Mouse (Mus musculus) spleen, postnatal 36 days (tissue): ENCODE results near the gene Tspan17.
A peak's percentile ranks its signal among the peaks of the same experiment; 100 is the strongest.

ENCODE experiments used
- DNase-seq, 2 experiments: peaks; one replicate each; pipeline ENCODE4 v3.0.0; 2022; ENCODE audit warnings: low spot score in 2 of 2, mixed read lengths in 1 of 2

Tspan17 gene

DNA sequence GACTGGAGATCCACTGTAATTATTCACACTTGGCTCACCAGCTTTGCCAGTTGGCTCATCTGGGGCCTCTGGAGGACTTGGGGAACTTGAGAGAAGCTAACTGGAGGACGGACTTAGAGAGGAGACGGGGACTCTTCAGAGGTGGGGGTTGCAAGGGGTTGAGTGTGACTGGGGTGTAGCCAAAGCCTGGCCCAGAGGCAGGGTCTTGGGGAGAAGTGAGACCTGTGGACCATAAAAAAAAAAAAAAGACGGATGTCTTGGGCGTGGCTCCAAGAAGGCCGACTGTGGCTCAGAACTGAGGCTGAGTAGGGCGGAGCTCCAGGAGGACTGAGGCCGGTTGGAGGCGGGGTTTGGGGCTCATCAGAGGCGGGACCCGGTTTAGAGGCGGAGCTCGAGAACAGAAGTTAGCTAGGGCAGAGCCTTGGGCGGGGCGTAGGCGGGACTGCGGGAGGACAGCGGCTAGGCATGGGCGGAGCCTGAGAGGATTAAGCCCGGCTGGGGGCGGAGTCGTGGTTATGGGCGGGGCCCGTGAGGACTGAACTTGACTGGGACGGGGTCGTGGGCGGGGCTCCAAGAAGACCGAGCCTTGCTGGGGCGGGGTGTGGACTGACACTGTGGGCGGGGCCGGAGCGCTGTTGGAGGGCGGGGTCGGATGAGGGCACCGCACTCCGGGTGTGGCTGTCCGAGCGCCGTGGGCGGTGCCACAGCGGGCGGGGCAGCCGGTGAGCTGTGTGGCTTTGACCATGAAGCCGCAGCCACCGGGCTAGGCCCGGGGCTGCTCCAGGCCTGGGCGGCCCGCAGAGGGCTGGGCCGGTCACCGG, at the start of gene Tspan17:
Gene Tspan17 (plus strand): TSS at position 638 of the 821 bp plus-strand sequence.
- peak; percentile 90 to 91 for DNase-seq

DNA sequence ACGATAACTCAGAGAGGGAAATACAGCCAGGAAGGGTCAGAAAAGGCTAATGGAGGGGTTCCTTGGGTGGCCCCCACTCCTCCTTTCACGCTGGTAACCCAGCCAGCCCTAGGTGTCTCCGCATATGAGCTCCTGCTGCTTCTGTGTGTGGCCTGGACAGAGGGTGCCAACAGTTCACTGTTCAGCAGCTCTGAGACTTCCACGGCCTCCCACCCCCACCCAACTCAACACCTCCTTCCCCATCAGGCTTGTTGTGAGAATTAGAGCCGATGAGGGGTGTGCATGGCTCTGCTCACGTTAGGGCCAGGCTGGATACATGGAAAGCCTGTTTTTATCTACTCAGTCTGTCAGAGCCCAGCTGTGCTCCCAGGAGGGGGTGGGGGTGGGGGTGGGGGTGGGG, 43.1 kb upstream of the Tspan17 start:
- DNase-seq, result no peak

DNA sequence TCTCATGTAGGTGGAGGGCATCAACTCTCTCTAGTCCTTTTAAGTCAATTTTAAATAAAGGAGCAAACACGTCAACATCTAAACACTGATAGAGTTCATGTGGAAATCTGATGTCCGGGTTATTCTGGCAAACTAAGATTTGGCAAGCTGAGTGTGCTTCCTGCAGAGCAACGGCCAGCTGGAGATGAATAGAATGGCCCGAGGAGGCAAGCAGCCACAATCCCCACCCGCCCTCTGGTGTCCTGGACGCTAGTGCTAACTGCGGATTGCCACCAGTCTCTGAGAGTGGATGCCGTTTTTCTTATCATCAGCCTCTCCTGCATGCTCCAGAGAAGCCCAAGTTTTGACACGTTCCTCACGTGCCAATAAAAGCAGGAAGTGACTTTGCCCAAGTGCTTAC, 42.3 kb upstream of the Tspan17 start:
- no peak for DNase-seq

DNA sequence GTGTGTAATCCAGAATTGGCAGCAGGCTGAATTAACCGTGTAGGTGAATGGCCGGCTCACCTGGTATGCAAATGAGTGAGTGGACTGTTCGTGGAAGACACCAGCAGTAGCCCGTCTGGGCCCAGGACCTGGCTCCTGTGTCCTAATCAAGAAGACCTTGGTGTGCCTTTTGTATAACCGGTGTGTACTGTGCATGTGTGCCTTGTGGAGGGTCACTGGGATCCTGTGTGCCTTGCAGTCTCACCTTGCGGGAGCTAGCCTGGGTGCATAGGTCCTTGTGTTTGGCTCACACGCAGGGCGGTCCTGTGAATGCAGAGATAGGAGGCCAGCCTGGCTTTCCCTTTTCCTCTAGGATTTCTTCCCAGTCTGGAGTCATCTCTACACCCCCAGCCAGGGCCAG, 41.0 kb upstream of the Tspan17 start:
- DNase-seq, result no peak

DNA sequence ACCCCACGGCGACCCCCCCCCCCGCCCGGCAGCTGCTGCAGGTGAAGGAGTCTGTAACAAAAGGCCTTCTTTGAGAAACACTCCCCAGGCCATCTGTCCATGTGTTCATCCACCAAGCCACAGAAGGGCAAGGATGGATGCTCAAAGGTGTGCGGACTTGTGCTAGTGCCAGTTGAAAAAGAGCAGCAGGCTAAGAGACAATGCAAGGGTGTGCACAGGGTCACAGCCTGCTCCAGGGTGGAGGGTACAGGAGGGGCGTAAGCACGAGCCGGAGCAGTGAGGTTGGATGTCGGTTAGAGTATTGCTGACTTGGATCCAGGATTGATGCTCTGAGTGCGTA, 40.5 kb upstream of the Tspan17 start:
- no peak for DNase-seq

- no peak for DNase-seq
Measured at GRCm38 (mm10) chr13:54749061-54749863, 39.9 kb upstream of the Tspan17 start.

DNA sequence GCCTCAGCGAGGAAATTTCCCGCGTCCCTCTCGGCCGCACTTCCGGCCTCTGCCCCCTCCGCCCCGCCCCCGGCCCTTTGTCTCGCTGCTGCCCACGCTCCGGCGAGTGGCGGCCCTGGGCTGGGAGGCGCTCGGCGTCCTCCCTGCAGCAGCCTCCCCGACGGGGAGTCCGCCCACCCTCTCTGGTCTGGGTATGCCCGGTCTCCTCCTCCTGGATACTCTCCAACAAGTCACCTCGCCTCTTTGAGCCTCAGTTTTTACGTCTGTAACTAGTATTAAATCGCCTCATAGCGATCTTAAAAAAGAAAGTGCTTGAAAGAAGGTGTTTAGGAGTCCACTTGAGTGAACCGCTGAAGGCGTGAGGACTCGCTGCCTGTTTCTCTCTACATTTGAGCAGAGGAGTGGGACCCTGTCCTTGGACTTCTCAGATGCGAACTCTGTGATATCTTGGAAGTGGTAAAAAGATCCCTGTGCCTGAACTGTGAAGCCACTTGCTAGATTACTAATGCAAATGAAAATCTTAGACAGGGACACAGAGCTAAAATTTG, 39.2 kb upstream of the Tspan17 start, which contains the start of gene Gprin1:
Gene Gprin1 (minus strand): TSS at position 11 of the 548 bp plus-strand sequence.
- no peak for DNase-seq

DNA sequence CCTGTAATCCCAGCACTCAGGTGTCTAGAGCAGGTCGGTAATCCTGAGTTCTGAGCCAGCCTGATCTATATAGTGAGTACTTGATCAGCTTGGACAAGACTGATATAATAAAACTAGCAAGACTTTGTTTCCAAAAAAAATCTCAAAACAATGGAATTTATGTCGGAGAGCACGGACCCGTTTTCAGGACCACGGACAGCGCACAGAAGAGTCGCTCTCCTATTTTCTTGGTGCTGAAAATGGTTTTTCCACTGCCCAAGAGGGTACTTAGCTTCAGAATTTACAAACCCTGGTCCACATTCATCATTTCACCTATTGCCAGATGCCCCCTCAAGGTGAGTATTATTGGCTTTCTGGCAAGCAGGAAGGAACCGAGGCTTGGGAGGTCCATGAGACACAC, 38.5 kb upstream of the Tspan17 start:
- no peak for DNase-seq

DNA sequence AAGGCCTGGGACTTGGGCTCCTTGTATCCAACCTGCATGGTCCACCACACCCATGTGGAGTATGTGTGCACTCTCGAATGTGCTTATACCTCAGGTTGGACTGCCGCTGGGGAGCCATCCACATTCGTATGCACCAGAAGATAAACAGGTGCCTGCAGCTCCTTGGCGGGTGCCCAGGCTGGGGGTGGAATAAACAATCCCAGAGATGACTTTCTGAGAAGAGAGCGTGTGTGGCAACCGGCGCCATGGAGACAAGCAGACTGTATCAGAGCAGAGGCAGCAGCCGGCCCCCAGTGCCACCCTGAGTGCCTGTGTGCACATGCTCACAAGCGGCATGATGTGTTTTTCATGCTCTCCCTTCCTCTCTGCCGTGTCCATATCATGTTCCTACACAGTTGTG, 36.5 kb upstream of the Tspan17 start:
- no peak for DNase-seq

DNA sequence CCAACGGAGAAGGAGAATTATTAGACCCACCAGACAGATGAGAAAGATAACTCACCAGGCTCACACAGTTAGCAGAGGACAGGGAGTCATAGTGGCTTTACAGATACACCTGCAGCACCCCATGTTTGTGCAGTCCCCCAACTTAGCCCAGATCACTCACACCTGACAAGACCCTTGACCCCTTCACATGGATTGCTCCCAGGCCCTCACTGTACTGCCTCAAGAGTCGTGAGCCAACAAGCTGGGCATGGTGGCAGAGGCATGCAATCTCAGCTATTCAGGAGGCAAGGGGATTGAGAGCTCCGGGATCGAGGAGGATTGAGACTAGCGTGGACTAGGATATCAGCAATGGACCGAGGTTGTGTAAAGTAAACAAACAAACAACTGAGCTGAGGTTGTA, 35.4 kb upstream of the Tspan17 start:
- DNase-seq, result no peak

DNA sequence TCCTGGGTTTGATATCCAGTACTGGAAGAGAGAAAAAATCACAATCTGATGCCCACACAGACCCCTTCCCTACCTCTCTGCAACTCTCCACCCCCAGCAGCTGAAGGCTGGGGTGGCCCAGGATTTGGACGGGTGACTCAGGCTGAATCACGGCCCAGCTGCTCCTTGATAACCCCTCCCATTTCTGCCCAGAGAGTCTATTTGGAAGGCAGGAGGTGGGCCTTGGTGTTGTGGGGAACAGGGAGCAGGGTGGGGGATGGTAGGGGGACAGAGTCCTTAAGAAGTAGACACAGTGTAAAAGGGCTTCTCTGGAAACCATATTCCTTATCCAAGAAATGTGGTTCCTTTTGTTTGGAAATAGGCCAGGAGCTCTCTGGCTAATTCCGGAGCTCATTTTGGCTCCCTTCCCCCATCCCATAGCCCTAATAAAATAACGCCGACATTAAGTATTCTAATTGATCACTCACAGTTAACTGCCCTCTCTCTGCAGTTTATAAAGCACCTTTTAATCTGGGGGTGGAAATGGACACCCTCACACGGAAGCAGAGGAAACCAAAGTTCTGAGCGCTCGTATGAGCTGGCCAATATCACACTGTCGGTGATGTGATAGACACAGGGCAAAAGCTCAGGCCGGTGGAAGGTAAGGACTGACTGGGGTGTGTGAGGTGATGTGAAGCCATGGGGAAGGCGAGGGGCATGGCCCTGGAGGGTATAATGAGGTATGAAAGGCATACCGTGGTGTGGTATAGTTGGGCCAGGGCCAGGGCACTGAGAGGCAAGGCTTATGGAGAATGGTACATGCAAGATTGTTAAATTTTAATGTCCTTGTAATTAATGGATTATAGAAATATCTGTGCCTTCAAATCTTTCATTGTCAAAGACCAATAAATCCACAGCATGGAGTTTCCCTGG, 34.8 kb upstream of the Tspan17 start:
- DNase-seq, result no peak

DNA sequence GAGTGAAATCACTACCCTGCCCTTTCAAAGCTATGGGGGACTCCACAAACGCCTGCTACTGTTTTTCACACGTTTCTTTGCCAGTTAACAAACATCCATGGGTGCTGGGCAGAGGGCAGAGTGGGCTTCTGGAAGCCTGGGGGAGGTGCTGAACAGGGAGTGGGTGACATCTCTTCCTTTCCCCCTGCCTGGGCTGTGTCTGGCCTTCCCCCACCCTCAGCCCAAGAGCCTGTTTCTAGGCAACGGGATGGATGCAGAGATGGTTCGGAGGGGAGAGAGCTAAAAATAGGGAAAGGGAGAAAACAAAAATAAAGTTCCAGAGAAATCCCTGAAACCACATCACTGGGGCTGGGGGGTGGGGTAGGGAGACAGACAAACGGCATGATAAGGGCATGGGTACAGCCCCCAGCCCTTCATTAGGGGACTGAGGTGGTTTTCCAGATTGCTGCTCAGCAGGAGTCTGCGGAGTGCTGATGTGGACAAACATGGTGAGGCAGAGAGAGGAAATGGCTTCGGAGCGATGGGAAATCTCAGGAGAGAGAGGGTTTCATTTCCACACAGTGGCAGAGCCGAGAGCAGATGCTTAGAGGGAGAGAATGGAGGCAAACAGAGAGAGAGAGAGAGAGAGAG, 33.9 kb upstream of the Tspan17 start:
- DNase-seq, result no peak

DNA sequence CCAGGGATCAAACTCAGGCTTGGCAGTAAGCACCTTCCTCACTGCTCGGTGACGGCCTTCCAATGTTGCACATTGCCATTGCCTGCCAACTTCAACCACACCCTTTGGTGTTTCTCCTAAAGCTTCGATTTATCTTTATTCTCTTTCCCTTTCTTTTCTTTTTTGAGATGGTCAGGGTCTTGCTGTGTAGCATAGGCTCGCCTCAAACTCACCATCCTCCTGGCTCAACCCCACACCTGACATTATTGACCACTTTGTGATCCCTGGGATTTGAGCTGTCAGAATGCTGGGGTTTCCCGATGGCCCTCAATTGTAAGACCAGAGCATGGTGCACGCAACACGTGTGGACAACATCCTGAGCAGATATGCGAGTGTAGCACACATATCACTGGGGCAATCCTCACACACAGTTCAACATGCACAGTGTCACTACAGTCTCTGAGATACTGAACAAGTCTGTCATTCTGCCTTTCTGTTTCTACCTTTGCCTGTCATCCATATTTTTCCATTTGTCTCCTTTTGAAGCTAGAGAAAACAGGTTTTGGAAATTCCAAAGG, 32.9 kb upstream of the Tspan17 start:
- no peak for DNase-seq

GRCm38 (mm10) chr13:54757093-54757830, 31.9 kb upstream of the Tspan17 start:
- no peak for DNase-seq

DNA sequence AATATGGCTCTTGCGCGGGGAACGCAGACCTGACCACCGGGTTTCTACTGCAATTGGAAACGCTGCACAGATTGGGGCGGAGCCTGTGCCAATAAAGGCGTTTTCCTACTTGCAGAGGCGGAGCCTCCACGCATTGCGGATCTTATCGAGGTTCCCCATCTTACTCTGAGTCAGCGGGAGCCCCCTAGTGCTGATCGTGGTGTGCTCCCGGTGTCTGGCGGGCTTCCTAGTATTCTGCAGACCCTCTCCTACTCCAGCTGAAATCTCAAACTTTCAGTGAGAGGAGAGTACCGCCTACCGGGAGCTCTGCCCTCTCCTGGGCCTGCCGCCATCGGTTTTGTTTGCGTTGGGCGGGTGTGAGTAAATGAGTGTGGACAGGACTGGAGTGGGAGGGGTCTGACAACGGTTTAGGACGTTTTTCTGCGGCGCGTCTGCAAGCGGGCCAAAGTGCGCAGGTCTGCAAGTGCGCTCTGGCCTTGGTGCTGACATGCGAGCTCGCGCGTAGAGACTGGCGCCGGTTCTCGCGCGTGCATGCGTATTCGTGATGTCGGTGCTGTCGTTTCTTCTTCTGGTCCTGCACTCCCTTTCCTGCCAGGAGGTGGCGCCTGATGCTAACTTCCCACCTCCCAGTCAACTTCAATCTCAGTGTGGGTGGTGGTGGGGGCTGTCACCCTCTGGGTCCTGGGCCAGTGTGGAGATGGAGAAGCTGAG, 31.0 kb upstream of the Tspan17 start:
- DNase-seq, result peak; percentile 19 to 22

DNA sequence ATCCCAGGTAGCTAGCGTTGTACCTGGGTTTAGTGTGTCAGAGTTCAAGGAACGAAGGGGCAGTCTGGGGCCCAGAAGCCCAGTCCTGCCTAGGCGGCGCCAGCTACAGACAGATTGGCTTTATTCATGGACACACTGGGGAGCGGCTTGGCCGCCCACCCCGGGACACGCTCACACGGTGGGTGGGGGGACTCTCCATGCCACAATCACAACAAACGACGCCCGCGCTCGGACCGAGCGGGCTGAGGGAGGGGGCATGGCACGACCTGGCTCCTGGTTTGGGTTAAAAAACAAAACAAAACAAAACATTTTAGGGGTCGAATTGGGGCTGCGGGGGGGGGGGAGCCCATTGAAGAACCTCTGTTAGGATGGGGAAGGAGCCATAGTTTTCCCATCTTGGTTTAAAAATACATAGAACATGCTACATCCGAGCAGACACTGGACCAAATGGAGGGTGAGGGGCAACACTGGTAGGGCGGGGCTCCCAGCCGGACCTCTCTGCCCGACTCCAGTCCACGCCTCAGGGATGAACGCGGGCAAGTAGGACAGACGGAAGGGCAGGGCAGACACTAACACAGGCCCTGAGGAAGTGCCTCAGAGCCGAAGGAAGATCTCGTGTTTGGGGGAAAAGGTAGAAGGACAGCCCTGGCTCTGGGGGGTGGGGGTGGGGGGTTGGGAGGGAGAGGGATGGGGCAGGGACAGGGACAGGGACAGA, 30.3 kb upstream of the Tspan17 start:
- DNase-seq, result no peak

DNA sequence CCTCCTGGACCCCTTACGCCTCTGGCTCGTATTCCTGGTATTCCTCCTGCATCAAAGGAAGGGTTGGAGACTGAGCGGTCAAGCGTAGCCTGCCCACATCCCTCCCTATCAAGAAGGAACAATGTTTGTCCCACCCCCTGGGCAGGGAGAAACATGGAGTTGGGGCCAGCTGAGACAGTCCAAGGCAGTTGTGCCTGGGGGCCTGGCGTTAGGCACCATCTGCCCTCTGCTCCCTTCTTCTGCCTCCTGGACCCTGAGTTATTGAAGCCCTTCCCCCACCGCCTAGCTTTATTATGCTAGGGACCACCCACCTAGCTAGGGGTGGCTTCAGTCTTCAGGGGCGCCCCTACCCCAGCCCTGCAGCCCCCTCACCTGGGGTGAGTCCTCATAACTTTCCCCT, 29.7 kb upstream of the Tspan17 start:
- no peak for DNase-seq

- DNase-seq, result no peak
Measured at GRCm38 (mm10) chr13:54760164-54760795, 28.9 kb upstream of the Tspan17 start.
